ENCODE assay signal across 8 mouse cellular contexts in genomic region chr4:117928234-117928633, GRCm38 (mm10). TPM values are rescaled to one million over a fixed set of nuclear protein-coding genes. Genes with fewer than 3 reads are reported as not detected.
A peak's percentile ranks its signal among the peaks of the same experiment; 100 is the strongest.
DNase-seq lines count a peak whose midpoint lies in the region; ATAC-seq lines count a peak whose summit lies in the region.

No protein-coding gene starts in this region.

- peaks cover 40% of the 10 kb centered on the region for H3K4me1 ChIP-seq in forebrain, embryonic 10.5 days
- H3K4me1 ChIP-seq in forebrain, embryonic 12.5 days: peaks cover 35% of the 10 kb centered on the region
- H3K4me1 ChIP-seq in hindbrain, embryonic 11.5 days (replicated peaks; ENCODE audit: control insufficient read depth, insufficient read depth, low read length): peaks cover 6% of the 10 kb centered on the region
- peaks cover 43% of the 10 kb centered on the region for H3K4me1 ChIP-seq in liver, embryonic 15.5 days (replicated peaks)
- H3K4me1 ChIP-seq in stomach, embryonic 15.5 days: peaks cover 41% of the 10 kb centered on the region

- peaks cover 83% of the 10 kb centered on the region for H3K27me3 ChIP-seq in forebrain, embryonic 10.5 days (ENCODE audit: poor library complexity, severe bottlenecking)
- peaks cover 77% of the 10 kb centered on the region for H3K27me3 ChIP-seq in forebrain, embryonic 12.5 days
- H3K27me3 ChIP-seq in hindbrain, embryonic 11.5 days (ENCODE audit: control insufficient read depth, insufficient read depth, low read length): peaks cover 45% of the 10 kb centered on the region
- H3K27me3 ChIP-seq in liver, embryonic 15.5 days: peaks cover 87% of the 10 kb centered on the region
- peaks cover 26% of the 10 kb centered on the region for H3K27me3 ChIP-seq in stomach, embryonic 15.5 days (replicated peaks)

- ATAC-seq in forebrain, embryonic 12.5 days (ENCODE audit: low FRiP score): no peak
- ATAC-seq in hindbrain, embryonic 11.5 days (ENCODE audit: low FRiP score): peak; percentile 36
- ATAC-seq in liver, embryonic 15.5 days (ENCODE audit: insufficient read depth): peak; percentile 54
- no peak; the same call in 1 of the 2 replicates for ATAC-seq in stomach, embryonic 15.5 days (ENCODE audit: insufficient read depth, low FRiP score, low read depth)

- no peak overlapping the region for H3K4me2 ChIP-seq in forebrain, embryonic 12.5 days
- no peak overlapping the region for H3K4me2 ChIP-seq in hindbrain, embryonic 11.5 days (replicated peaks; ENCODE audit: low read depth, low read length)
- H3K4me2 ChIP-seq in liver, embryonic 15.5 days: peak overlapping the region; percentile 75
- peak overlapping the region; percentile 94 for H3K4me2 ChIP-seq in stomach, embryonic 15.5 days

- no peak overlapping the region for H3K9ac ChIP-seq in forebrain, embryonic 12.5 days
- H3K9ac ChIP-seq in hindbrain, embryonic 11.5 days (ENCODE audit: low read depth, low read length): no peak overlapping the region
- H3K9ac ChIP-seq in liver, embryonic 15.5 days: peak overlapping the region; percentile 28
- no peak overlapping the region for H3K9ac ChIP-seq in stomach, embryonic 15.5 days

- H3K36me3 ChIP-seq in forebrain, embryonic 10.5 days (replicated peaks): peaks cover 11% of the 10 kb centered on the region
- H3K36me3 ChIP-seq in forebrain, embryonic 12.5 days (replicated peaks): peaks cover 3% of the 10 kb centered on the region; the same call in 1 of the 2 replicates
- no peaks in the 10 kb centered on the region for H3K36me3 ChIP-seq in hindbrain, embryonic 11.5 days (ENCODE audit: control insufficient read depth, insufficient read depth, low read length)
- no peaks in the 10 kb centered on the region for H3K36me3 ChIP-seq in liver, embryonic 15.5 days (replicated peaks)
- no peaks in the 10 kb centered on the region for H3K36me3 ChIP-seq in stomach, embryonic 15.5 days

- H3K9me3 ChIP-seq in forebrain, embryonic 10.5 days: no peaks in the 10 kb centered on the region
- H3K9me3 ChIP-seq in forebrain, embryonic 12.5 days: no peaks in the 10 kb centered on the region
- H3K9me3 ChIP-seq in hindbrain, embryonic 11.5 days (ENCODE audit: control insufficient read depth, low read length): no peaks in the 10 kb centered on the region
- H3K9me3 ChIP-seq in liver, embryonic 15.5 days (replicated peaks): no peaks in the 10 kb centered on the region
- H3K9me3 ChIP-seq in stomach, embryonic 15.5 days: no peaks in the 10 kb centered on the region

- WGBS in forebrain, embryonic 10.5 days: 15% methylated on average over 6 of the region's 6 CpGs
- 9% methylated on average over 6 of the region's 6 CpGs for WGBS in forebrain, embryonic 12.5 days
- WGBS in hindbrain, embryonic 11.5 days: 9% methylated on average over 6 of the region's 6 CpGs
- WGBS in liver, embryonic 15.5 days (ENCODE audit: insufficient replicate concordance): 14% methylated on average over 6 of the region's 6 CpGs
- 26% methylated on average over 6 of the region's 6 CpGs for WGBS in stomach, embryonic 15.5 days

- H3K4me3 ChIP-seq in forebrain, embryonic 10.5 days: peak overlapping the region; percentile 9; the same call in 1 of the 2 replicates
- no peak overlapping the region for H3K4me3 ChIP-seq in forebrain, embryonic 12.5 days (replicated peaks)
- H3K4me3 ChIP-seq in hindbrain, embryonic 11.5 days (ENCODE audit: low read depth, low read length): no peak overlapping the region
- H3K4me3 ChIP-seq in liver, embryonic 15.5 days (replicated peaks): peak overlapping the region; percentile 58
- H3K4me3 ChIP-seq in stomach, embryonic 15.5 days (replicated peaks): peak overlapping the region; percentile 46

- H3K27ac ChIP-seq in forebrain, embryonic 10.5 days: no peak overlapping the region
- H3K27ac ChIP-seq in forebrain, embryonic 12.5 days: no peak overlapping the region
- H3K27ac ChIP-seq in hindbrain, embryonic 11.5 days (ENCODE audit: low read depth, low read length): no peak overlapping the region
- H3K27ac ChIP-seq in liver, embryonic 15.5 days (replicated peaks): peak overlapping the region; percentile 88
- peak overlapping the region; percentile 31; the same call in 1 of the 2 replicates for H3K27ac ChIP-seq in stomach, embryonic 15.5 days

- DNase-seq in forebrain, embryonic 10.5 days (ENCODE audit: extremely low spot score, low spot score): peak; percentile 76
- DNase-seq in A20 (ENCODE audit: low read depth, low spot score): peak; percentile 38
- peak; percentile 71 to 81 for DNase-seq in cerebellum, postnatal 14 days
- peak; percentile 88 for DNase-seq in hindbrain, embryonic 11.5 days (ENCODE audit: low spot score)
- DNase-seq in frontal cortex, postnatal 14 days (ENCODE audit: low spot score in 2 of 2): no peak

RNA-seq across cellular contexts. Expression of gene Artn, which starts 1.3 kb away (rescaled TPM):
- 0.44 and 0.58 TPM in 2 replicates for polyA plus RNA-seq in forebrain, embryonic 10.5 days (2016; fragmentation: Nextera tagmentation; extraction: Ambion mirVana)
- 0.23 and 0.33 TPM in 2 replicates for polyA plus RNA-seq in forebrain, embryonic 12.5 days (2016; fragmentation: Nextera tagmentation; extraction: Ambion mirVana)
- polyA plus RNA-seq in hindbrain, embryonic 11.5 days (2014; fragmentation: Nextera tagmentation; extraction: Ambion mirVana): 1.6 and 1.8 TPM in 2 replicates
- polyA plus RNA-seq in liver, embryonic 15.5 days (2015; fragmentation: Nextera tagmentation; extraction: Ambion mirVana): 2.3 and 2.9 TPM in 2 replicates
- polyA plus RNA-seq in stomach, embryonic 15.5 days (2015; fragmentation: Nextera tagmentation; extraction: Ambion mirVana): 6.9 and 7.0 TPM in 2 replicates

RNA-seq across cellular contexts. Expression of gene Ipo13, which starts 13.4 kb away (rescaled TPM):
- polyA plus RNA-seq in forebrain, embryonic 10.5 days (2016; fragmentation: Nextera tagmentation; extraction: Ambion mirVana): 63.2 and 67.3 TPM in 2 replicates
- polyA plus RNA-seq in forebrain, embryonic 12.5 days (2016; fragmentation: Nextera tagmentation; extraction: Ambion mirVana): 70.8 and 71.4 TPM in 2 replicates
- polyA plus RNA-seq in hindbrain, embryonic 11.5 days (2014; fragmentation: Nextera tagmentation; extraction: Ambion mirVana): 43.8 and 54.5 TPM in 2 replicates
- 19.4 and 21.4 TPM in 2 replicates for polyA plus RNA-seq in liver, embryonic 15.5 days (2015; fragmentation: Nextera tagmentation; extraction: Ambion mirVana)
- polyA plus RNA-seq in stomach, embryonic 15.5 days (2015; fragmentation: Nextera tagmentation; extraction: Ambion mirVana): 37.5 and 42.9 TPM in 2 replicates

RNA-seq across cellular contexts. Expression of gene Dph2, which starts 36.4 kb away (rescaled TPM):
- 29.1 and 29.3 TPM in 2 replicates for polyA plus RNA-seq in forebrain, embryonic 10.5 days (2016; fragmentation: Nextera tagmentation; extraction: Ambion mirVana)
- 26.7 and 27.0 TPM in 2 replicates for polyA plus RNA-seq in forebrain, embryonic 12.5 days (2016; fragmentation: Nextera tagmentation; extraction: Ambion mirVana)
- 21.0 and 26.8 TPM in 2 replicates for polyA plus RNA-seq in hindbrain, embryonic 11.5 days (2014; fragmentation: Nextera tagmentation; extraction: Ambion mirVana)
- 5.9 and 6.9 TPM in 2 replicates for polyA plus RNA-seq in liver, embryonic 15.5 days (2015; fragmentation: Nextera tagmentation; extraction: Ambion mirVana)
- 16.6 and 16.7 TPM in 2 replicates for polyA plus RNA-seq in stomach, embryonic 15.5 days (2015; fragmentation: Nextera tagmentation; extraction: Ambion mirVana)

RNA-seq across cellular contexts. Expression of gene Atp6v0b, which starts 41.1 kb away (rescaled TPM):
- polyA plus RNA-seq in forebrain, embryonic 10.5 days (2016; fragmentation: Nextera tagmentation; extraction: Ambion mirVana): 160 and 166 TPM in 2 replicates
- 233 TPM in 2 replicates for polyA plus RNA-seq in forebrain, embryonic 12.5 days (2016; fragmentation: Nextera tagmentation; extraction: Ambion mirVana)
- polyA plus RNA-seq in hindbrain, embryonic 11.5 days (2014; fragmentation: Nextera tagmentation; extraction: Ambion mirVana): 233 and 246 TPM in 2 replicates
- 168 and 195 TPM in 2 replicates for polyA plus RNA-seq in liver, embryonic 15.5 days (2015; fragmentation: Nextera tagmentation; extraction: Ambion mirVana)
- polyA plus RNA-seq in stomach, embryonic 15.5 days (2015; fragmentation: Nextera tagmentation; extraction: Ambion mirVana): 214 and 232 TPM in 2 replicates

RNA-seq across cellular contexts. Expression of gene B4galt2, which starts 44.9 kb away (rescaled TPM):
- polyA plus RNA-seq in forebrain, embryonic 10.5 days (2016; fragmentation: Nextera tagmentation; extraction: Ambion mirVana): 20.9 and 21.8 TPM in 2 replicates
- 36.4 and 36.9 TPM in 2 replicates for polyA plus RNA-seq in forebrain, embryonic 12.5 days (2016; fragmentation: Nextera tagmentation; extraction: Ambion mirVana)
- 27.3 and 27.9 TPM in 2 replicates for polyA plus RNA-seq in hindbrain, embryonic 11.5 days (2014; fragmentation: Nextera tagmentation; extraction: Ambion mirVana)
- polyA plus RNA-seq in liver, embryonic 15.5 days (2015; fragmentation: Nextera tagmentation; extraction: Ambion mirVana): 1.0 and 1.4 TPM in 2 replicates
- polyA plus RNA-seq in stomach, embryonic 15.5 days (2015; fragmentation: Nextera tagmentation; extraction: Ambion mirVana): 16.6 and 17.9 TPM in 2 replicates

Comparison
In these comparisons a context has a peak if more than half of its experiments do, and no peak if none do; other contexts are left out.
1. H3K4me3 ChIP-seq: peak in forebrain, embryonic 10.5 days (single experiment), liver, embryonic 15.5 days (single experiment) and stomach, embryonic 15.5 days (single experiment); none in forebrain, embryonic 12.5 days (single experiment) and hindbrain, embryonic 11.5 days (single experiment).
2. DNase-seq: peak in forebrain, embryonic 10.5 days (single experiment), A20 (single experiment), cerebellum, postnatal 14 days (2 of 2) and hindbrain, embryonic 11.5 days (single experiment); none in frontal cortex, postnatal 14 days (0 of 2).
3. H3K27ac ChIP-seq: peak in liver, embryonic 15.5 days (single experiment) and stomach, embryonic 15.5 days (single experiment); none in forebrain, embryonic 10.5 days (single experiment), forebrain, embryonic 12.5 days (single experiment) and hindbrain, embryonic 11.5 days (single experiment).
4. ATAC-seq: peak in hindbrain, embryonic 11.5 days (single experiment) and liver, embryonic 15.5 days (single experiment); none in forebrain, embryonic 12.5 days (single experiment) and stomach, embryonic 15.5 days (single experiment).
5. H3K4me2 ChIP-seq: peak in liver, embryonic 15.5 days (single experiment) and stomach, embryonic 15.5 days (single experiment); none in forebrain, embryonic 12.5 days (single experiment) and hindbrain, embryonic 11.5 days (single experiment).